Mouse (Mus musculus): ENCODE measurements around the gene Plcb3.

Plcb3 gene

DNA sequence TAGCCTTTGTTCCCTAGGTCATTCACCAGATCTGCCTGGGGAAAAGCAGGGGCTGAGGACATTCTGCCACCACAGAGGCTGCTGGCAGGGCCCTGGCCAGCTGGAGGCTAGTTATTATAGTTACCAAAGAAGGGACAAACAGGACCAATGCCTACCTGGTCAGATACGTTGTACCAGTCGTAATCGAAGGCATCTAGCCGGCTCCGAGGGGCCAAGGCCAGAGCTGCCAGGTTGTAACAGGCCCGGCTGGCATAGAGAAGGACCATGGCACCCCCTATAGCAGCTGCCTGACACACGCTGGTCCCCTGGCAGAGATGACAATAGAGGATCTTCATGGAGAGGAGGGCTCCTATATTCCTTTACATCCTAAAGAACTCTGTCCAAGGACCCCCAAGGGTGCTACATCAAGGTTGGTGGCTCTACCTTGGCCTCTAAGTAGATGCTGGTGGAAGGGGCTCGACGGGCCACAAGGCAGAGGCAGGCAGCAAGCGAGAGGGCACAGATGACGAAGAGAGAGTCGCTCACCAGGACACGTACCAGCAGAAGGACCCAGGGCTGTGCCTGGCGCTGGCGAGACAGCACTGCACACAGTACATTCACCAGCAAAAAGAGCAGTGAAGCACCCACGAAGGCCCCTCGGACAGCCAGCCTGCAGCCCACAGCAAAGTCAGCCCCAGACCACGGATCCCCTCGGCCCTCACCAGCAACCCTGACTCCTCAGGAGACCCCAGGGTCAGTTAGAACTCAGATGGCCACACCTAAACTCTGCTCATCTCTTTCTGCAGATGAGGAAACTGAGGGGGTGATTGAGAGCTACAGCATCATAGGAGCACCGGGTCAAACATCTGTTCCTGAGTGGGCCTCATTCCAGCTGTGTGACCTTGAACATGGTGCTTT lies 36.9 kb downstream of the Plcb3 start:
- DNase-seq (ENCODE audit: low spot score) = no peak

DNA sequence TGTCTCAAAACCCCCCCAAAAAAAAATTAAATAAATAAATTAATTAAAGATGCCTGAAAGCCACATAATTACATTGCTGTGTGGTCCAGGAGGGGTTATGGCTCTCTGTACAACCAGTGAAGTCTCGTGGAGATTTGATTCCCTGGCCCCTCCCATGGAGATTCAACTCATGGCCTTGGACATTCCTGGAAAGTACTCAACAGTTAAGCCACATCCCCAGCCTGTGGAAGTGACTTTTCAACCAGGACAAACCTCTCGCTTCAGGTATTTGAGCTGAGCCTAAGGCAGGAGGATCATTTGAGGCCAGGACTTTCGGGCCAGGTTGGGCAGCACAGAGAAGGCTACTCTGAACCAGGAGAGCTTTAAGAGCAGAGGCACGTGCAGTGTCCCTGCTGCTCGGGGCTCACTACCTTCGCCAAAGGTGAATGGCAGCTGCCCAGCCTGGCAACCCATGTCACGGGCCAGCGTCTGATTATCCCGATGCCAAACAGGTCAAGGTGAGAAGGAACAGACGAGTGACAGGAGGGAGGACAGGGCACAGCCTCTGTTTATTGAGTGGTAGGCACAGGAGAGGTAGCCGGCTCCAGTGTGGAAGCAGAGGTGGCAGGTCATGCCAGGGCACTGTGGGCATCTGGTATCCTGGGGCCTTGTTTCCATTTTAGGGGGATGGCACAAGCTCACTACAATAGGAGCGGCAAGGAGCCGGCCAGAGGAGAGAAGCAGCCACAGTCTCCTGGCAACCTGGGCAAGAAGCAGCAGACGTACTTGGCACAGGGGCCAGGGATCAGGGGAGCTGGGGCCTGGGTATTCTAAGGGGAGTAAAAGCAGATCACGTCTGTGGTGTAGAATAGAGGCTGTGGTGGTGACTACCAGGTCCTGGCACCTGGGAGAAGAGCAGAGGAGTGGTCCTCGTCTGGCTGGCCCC lies 38.5 kb downstream of the Plcb3 start:
- DNase-seq (ENCODE audit: low spot score) = no peak

DNA sequence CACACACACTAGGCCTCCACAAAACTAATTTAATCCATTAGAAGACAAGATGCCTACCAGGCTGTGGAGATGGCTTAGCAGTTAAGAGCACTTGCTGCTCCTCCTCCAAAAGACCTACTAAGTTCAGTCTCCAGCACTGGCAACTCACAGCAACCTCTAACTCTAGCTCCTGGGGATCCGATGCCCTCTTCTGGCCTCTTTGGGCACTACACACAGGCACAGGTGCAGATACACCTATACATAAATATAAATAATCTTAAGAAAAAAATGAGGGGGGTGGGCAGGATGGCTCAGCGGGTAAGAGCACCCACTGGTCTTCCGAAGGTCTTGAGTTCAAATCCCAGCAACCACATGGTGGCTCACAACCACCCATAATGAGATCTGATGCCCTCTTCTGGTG lies 40.0 kb downstream of the Plcb3 start:
- no peak for DNase-seq (ENCODE audit: low spot score)

DNA sequence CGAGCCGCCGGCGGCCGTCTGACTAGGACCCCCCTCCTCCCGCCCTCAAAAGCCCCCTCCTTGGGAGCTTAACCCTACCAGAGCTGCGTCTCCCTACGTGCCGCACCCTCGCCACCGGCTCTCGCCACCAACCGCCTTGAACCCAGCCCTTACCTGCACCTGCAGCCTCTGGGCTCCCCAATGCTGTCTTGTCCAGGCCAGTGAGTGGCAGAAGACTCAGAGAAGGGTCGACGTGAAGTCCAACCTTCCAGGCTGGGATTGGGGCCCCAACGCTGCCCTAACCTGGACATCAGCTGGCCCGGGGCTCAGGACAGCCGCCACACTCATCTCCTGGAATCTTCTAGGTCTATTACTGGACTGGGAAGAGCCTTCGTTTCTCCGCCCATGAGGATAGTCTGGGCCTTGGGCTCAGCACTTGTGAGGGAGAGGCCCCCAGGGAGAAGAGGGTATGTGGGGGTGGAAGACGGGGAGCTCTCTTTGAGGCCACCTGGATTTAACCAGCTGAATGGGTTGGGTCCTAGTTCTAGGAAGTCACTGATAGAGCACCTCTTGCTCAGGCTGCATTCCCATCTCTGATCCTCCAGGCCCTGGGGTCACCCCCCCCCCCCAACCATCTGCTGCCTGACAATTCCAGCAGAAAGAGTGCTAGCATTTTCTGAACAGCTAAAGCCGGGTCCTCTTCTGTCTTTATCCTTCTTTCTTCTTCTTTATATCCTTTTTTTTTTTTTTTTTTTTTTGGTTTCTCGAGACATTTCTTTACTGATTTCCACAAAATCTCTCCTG lies 41.9 kb downstream of the Plcb3 start, which contains the start of gene Kcnk4:
Gene Kcnk4 (minus strand): TSS at position 321 of the 783 bp plus-strand sequence.
- DNase-seq (ENCODE audit: low spot score) = no peak

DNA sequence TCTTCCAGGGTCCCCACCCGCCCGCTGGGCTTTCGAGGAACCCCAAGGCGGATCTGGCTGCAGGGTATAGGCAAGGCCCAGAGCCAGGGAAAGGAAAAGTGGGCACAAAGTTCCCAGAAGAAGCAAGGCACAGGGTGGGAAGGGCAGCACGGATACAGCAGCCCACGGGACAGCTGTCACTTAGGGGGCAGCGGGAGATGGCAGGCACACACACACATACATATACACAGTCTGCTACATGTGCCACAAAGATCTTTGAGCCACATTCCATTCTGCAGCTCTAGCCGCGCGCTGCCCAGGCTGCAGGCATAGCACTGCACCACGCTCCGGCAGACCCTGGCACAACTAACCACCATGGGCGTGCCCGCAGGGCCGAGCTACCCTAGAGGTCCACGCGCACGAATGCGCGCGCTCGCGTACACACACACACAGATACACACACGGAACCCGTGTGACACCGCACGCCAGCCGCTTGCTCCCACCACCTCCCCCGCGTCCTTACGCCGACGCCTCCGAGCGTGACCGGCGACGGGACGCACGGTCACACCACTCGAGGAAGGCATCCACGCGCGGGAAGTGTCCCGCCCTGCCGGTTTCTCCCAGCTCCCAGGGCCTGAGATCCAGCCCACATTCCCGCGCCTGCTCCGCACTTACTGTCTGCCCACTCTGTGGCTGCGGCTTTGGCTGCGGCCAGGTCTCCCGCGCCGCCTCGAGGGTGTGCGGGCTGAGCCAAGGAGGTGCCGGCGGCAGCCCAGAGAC lies 42.7 kb downstream of the Plcb3 start:
- DNase-seq (ENCODE audit: low spot score) = no peak

DNA sequence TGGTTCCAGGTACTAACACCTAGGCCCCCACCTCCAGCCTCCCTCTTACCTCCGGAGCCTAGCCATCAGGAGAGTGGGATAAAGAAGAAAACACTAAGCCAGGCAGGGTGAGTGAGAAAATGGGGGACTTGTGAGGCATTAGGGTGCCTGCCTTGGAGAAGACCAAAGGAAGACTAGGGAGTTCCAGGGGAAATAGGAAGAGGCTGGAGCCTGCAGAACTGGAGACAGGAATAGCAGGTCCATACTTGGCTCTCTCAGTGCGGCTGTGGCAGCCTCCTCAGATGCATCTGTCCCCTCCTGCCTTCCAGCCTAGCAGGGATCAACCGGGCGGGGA lies 43.2 kb downstream of the Plcb3 start:
- no peak for DNase-seq (ENCODE audit: low spot score)

DNA sequence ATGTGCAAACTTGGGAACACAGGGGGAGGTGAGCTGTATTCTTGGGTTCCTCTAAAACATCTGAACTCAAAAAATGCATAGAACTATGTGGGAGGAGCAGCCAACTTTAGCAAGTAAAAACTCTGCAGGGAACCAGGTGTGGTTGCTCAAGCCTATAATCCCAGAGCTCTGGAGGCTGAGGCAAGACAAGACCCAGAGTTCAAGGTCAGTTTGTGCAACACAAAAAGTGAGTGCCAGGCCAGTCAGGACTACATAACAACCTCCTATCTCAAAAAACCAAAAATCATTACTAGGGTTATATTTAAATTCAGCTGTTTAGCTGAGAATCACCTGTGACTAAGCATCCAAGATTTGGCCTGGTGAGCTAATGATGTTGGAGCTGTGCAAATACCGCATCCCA lies 44.3 kb downstream of the Plcb3 start:
- no peak for DNase-seq (ENCODE audit: low spot score)

DNA sequence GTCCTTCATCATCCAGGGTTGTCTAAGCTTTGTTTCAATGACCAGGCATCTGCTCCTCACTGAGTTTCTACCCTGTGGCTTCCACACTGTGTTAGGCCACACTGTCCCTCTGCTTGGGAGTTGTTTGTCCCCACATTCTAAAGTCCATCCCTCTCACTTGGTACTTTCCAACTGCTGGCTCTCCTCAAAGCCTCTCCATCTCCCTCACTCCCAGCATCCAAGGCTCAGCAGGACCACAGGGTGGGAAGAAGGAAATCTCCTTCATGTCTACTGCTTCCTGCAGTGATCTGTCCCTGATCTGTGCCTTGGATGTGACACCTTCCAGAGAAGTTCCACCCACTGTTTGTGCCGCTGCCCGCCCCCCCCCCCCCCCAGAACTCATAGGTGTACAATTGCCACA lies 45.3 kb downstream of the Plcb3 start:
- no peak for DNase-seq (ENCODE audit: low spot score)

DNA sequence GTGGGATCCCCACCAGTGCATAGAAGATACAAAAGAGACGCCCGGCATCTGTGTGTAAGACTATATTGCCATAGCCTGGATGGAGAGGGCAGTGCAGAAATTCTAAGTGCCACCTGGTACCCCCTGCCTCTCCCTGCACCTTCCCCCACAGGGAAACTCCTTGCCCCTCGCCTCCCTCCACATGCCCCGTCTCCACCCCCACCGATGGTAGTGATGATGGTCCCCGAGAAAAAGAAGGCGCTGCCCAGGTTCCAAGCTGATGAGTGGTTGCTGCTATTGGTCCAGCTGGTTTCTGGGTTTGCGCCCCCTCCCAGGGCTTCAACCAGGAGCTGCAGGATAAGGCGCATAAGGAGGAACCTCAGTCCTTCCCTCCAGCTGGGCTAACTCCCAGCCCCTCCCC lies 48.2 kb downstream of the Plcb3 start:
- DNase-seq (ENCODE audit: low spot score) = no peak

DNA sequence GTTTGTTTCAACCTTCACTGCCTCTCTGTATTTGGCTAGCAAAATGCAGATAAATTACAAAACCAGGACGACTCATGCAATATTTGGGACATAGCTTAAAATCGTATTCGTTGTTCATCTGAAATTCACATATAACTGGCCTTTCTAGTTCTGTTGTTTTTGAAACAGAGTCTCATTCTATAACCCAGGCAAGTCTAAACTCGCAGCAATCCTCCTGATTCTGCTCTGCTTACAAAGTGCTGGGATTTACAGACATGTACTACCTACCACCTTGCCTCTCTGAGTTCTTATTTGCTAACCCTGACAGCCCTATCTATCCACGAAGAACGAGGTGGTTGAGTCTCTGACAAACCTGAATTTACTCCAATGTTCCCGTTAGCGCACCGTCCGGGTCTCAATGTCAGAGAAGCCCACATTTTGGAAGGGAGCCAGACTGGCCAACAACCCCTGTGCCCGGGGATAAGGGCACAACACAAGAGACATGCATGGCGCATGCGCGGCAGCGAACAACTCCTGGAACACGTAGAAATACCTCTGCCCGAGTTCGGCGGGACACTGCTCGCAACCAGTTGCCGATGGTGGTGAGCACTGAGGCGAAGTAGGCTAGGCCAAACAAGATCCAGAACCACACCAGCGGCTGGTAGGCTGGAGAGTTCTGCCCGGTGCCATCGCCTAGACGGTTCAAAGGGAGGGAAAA lies 49.6 kb downstream of the Plcb3 start:
- DNase-seq (ENCODE audit: low spot score) = no peak

DNA sequence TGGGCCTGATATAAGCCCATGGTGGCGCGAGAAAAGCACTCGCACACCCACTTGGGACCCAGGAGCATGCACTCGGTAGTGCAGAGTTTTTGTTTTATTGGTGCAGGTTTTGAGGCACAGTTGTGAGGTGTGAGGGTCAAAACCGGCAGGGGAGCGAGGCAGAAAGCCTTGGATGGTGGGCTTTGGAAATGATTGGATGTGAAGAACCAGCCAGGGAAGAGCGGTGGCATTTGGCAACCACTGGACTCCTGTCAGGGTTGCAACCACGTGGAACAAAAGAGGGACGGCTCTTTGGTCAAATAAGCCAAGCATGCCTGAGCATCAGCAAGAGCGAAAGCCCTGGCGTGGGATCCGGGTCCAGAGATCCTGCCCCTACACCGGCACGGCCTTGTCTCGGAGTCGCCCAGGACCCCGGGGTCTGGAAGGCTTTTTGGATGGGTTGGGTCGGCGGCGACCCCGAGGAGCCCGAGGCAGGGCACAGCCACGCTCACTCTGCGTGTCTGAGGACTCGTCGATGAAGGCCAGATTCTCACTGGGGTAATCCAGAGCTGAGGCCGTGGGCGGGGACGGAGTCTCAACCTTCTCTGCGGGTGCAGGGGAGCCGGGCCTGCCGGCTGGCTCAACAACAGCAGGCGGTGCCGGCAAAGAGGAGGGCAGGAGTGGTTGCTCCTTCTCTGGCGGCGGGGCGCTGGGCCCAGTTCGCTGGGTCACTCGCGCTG lies 50.5 kb downstream of the Plcb3 start:
- no peak for DNase-seq (ENCODE audit: low spot score)

DNA sequence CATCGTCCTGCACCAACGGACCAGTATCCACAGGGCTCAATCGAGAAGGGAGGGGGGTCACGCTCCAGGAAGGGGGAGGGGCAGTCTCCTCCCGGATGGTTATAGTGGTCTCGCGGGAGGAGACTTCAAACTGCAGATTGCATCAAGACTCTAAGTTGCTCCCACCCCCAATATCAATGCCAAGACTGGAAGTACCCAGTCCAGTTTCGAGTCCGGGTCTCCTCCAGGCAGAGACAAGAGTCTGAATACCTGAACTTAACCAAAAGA lies 51.0 kb downstream of the Plcb3 start, which contains the start of gene Catsperz:
Gene Catsperz (minus strand): TSS at position 74 of the 267 bp plus-strand sequence.
- no peak for DNase-seq (ENCODE audit: low spot score)

DNA sequence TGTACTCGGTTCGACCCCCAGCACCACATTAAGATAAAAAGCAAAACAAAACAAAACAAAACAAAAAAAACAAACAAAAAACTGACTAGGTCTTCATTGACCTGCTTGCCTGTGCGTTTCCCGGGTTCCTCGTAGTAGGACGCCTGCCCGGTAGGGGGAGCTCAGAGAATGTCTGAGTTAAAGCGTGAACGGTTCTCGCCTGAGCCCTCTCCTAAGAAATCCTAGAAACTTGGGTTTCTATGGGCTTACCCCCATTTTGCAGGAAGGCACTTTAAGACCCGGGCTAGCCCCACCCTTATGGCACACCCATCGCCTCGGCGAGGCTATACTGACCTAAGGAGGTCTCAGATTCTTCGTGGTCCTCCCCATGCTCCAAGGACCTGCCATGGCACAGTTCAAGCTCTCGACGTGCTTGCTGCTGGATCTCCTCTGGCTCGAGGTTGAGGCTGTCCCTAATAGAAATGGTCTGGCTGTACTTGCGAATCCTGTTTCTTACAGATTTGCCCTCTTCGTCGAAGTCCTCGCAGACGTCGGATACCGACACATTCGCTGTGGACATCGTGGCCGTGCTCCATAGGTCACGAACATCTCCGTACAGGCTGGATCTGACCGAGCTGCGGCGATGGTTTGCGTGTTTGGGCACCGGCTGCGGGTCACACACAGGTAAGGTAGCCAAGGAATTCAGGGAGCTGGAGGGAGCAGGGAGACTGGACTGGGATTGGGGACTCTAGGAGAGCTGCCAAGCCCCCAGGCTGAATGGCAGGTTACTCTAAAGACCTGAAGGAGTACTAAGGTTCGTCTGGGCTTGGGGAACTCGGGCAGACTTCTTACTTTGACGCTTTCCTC lies 51.6 kb downstream of the Plcb3 start:
- peak; percentile 62 for DNase-seq (ENCODE audit: low spot score)

DNA sequence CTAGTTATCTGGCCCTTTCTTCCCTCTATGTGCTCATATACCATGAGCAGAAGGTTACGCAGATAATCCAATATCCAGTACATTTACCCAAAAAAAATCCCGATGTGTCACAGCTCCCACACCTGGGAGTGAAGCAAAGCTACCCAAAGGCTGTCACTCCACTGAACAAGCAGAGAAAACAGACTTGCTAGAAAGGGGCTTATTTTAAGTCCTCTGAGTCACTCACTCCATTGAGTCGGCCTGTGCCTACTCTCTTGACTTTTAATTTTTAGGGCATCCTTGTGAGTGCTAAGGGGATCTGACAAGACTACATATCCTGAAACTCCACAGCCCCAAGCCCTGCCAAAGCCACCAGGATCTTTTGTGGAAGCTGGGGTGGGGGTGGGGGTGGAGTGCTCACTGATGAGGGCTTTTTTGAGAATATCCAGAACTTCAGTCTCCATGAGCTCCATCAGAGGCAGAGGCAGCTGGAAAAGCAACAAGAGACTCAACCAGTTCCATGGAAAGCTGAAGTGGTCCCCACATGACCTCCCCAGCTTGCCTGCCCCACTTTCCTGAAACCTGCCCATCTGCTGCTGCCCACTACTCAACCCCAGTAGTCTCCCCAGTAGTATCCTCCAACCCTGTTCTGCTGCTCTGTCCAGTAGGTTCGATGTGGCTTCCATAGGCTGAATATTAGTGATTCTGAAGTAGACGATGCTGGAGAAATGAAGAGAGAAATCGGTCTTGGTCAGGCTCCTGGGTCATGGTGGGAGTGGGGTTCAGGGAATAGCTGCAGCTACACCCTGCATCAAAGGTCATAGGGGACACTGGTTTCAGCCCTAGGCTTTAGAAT lies 53.2 kb downstream of the Plcb3 start:
- no peak for DNase-seq (ENCODE audit: low spot score)

DNA sequence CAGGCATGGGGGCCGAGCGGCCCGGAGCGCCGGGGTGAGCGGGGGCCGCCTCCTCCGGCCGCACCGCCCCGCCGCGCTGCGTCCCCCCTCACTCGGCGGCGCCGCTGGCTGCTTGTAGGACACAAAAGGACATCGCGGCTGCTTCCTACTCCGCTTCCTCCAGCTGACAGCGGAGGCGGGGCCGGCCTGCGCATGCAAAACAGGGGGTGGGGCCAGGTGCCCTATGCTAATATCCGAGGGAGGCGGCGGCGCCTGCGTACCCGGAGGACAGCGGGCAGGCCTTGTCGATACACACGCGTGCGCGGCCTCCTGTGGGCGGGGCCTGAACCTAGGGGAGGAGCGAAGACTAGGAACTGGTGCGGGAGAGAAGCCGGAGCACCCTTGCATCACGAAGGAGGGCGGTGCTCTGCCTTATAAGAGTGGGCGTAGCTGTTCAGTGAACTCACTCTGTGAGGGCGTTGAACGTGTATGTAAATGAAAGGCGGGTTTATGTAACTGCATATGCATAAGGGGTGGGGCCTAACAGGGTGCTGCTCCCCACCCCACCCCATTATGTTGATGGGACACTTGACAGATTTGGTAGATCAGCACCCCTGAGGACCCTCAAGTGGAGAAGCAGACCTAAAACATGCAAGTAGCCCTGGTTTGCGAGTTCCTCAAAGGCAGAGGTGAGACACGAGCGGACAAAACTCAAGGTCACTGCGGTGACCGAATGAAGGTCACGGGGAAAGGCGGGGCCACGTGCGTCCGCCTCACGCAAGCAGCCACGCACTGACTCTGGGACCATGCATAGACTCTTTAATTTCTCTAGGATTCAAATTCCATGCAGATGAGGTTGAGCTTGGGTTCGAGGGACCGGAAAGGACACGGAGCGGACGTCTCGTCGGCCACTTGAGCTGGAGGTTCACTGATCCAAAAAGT lies 54.4 kb downstream of the Plcb3 start, which contains the start of gene Esrra:
Gene Esrra (minus strand): TSS at position 167 of the 921 bp plus-strand sequence.
- peak; percentile 100 for DNase-seq (ENCODE audit: low spot score)

DNA sequence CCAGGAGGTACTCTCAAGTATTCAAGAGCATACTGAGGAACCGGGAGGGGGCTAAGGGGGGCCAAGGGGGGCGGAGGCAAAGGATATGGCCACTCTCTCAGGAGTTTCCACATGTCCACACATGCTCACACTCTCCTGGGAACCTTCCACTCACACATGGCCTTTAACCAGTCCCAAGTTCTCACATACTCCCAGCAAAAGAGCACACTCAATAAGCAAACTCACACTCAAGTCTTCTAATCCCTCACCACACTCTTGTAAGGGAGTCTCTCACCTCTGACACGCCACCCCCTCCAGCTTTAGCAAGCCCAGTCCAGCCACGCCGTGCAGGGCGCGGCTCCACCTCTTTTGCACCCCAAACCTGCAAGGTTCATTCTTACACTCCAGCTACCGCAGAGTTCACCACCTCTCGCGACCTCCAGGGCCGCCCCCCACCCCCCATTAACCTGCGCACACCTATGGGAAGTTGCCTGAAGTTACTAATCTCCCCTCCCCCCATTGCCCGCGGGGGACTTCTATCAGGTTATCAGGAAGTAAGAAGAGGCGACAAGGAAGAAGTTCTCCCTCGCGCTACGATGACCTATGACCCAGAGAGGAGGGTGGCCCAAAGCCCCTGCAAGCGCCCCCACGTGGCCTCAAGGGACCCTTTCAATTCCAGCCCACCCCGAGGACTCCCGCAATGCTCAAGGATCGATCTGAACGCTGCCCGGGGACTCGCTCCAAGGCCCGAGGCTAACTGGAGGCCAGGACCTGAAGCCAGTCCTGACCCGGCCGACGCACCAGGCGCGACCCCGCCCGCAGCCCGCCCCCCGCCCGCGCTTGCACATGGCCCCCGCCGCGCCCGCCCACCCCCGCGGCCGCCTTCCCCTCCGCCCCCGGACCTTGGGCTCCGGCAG lies 55.3 kb downstream of the Plcb3 start:
- DNase-seq (ENCODE audit: low spot score) = no peak
